Mouse (Mus musculus): ENCODE results near the gene Slc39a8.
A peak's percentile ranks its signal among the peaks of the same experiment; 100 is the strongest.

The Slc39a8 gene

DNA sequence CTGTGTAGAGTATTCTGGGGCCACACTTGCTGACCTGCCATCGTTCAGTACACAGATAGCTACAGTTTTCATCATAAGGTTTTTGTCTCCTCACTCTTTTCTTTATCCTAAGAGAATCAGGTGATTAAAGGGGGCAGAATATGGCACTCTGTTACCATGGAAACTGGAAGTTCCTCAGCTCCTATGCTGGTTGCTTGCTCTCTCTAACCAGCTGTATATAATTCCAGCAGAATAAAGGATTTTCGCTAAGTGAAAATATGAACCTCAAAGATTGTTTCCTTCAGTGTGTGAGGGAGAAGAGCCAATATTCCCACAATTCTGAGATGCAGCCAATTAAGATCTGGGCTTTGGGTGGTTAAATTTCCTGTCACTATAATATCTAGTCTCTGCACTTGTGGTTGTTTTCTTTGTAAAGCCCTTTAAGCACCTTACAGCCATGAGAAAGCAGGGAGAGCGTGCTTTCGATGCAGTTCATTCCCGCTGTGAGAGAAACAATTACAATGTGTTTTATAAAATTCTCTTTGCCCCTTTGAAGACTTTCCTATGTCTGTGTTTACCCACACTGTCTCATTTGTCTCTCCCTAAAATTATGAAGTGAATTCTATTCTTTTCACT, 93.6 kb downstream of the Slc39a8 start:
- DNase-seq (ENCODE audit: low read depth, low spot score): no peak

DNA sequence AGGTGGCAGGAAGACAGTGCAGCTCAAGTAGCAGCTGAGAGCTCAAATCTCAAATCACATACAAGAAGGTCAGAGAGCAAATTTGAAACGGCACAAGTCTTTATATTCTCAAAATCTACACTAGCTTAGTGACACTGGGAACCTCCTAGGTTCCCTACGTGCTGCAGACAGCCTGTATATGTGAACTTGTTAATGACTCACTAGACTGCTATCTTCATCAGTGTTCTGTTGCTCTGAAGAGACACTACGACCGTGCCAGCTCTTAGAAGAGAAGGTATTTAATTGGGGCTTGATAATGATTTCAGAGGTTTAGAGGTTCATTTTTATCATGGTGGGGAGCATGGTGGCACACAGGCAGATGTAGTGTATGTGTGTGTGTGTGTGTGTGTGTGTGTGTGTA, 94.2 kb downstream of the Slc39a8 start:
- no peak for DNase-seq (ENCODE audit: low read depth, low spot score)

DNA sequence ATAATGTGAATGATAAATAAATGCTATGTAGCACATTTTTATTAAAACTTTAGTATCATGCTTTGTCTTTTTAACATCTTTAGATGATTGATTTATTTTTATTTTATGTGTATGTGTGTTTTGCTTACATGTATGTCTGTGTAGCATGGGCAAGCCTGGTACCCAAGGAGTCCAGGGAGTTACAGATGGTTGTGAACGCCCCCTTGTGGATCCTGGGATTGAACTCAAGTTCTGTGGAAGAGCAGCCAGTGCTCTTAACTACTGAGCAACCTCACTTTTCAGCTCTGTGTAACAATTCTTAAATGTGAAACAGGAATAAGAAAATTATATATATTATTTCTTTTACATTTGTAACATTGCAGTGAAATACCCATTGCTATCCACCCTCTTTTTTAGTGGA, 101.7 kb downstream of the Slc39a8 start:
- peak; percentile 23 for DNase-seq (ENCODE audit: low read depth, low spot score)

DNA sequence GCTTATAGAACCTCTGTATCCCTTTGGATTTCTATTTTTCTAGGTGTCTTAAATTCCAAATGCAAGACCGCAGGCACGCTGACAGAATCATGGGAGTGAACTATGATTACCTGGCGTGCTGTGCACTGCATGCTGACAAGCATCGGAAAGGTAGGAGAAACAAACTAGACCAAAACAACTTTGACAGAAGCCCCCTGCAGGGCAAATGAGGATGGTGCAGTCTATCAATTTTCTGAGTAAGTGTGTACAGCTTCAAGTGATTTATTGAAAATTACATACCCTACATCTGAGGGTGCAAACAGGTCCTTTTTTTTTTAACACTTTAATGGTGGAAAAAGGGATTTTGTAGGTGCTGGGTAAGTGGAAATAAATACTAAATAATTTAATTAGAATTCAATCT, 103.1 kb downstream of the Slc39a8 start:
- peak; percentile 52 for DNase-seq (ENCODE audit: low read depth, low spot score)

DNA sequence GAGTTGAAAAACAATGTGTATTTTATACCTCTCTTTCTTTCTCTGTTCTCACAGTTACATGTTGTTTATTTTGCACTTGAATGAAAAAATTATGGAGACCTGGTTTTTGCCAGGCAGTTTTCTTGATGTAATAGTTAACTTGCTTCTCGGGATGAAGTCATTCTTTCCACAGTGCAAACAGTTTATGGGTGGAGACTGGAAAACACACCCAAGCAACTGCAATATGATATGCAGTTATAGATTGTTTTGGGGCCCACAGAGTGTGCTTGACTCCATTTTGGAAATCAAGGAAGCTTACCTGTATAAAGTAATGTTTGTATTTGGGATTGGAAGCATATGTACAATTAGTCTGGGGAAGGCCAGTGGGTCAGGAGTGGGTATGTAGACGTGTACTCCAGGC, 112.4 kb downstream of the Slc39a8 start:
- no peak for DNase-seq (ENCODE audit: low read depth, low spot score)
